Mouse (Mus musculus) brain, embryonic 14.5 days (tissue): Measurements from ENCODE around the gene Aplp1. TPM values are rescaled to one million over a fixed set of nuclear protein-coding genes. Genes with fewer than 3 reads are reported as not detected.

Experiments used
- DNase-seq: peaks from one replicate; pipeline ENCODE4 v3.0.0-alpha.2; 2011; ENCODE audit warnings: low read depth
- CTCF ChIP-seq: fragments of 200-500 bp; IDR thresholded peaks from 2 replicates; pipeline ENCODE4 v1.5.1; 2012; ENCODE audit warnings: inconsistent platforms, mild to moderate bottlenecking, moderate library complexity, borderline replicate concordance; ENCODE audit not compliant: insufficient read depth, insufficient read length; ENCODE audit errors: extremely low read depth
- POLR2A ChIP-seq: fragments of 200-500 bp; IDR thresholded peaks from 2 replicates; pipeline ENCODE4 v1.6.1; 2012; ENCODE audit warnings: mild to moderate bottlenecking, inconsistent platforms, borderline replicate concordance; ENCODE audit not compliant: poor library complexity, insufficient read depth, insufficient read length, severe bottlenecking; ENCODE audit errors: extremely low read depth
- polyA plus RNA-seq: library from polyadenylated mRNA; depleted of rRNA; stranded (reverse); fragments of >200 nt; gene quantifications from 2 replicates; pipeline ENCODE4 v1.2.3, GENCODE M21; 2012; rRNA removed

Aplp1 gene
- polyA plus RNA-seq, 1 experiment = 616 TPM

DNA sequence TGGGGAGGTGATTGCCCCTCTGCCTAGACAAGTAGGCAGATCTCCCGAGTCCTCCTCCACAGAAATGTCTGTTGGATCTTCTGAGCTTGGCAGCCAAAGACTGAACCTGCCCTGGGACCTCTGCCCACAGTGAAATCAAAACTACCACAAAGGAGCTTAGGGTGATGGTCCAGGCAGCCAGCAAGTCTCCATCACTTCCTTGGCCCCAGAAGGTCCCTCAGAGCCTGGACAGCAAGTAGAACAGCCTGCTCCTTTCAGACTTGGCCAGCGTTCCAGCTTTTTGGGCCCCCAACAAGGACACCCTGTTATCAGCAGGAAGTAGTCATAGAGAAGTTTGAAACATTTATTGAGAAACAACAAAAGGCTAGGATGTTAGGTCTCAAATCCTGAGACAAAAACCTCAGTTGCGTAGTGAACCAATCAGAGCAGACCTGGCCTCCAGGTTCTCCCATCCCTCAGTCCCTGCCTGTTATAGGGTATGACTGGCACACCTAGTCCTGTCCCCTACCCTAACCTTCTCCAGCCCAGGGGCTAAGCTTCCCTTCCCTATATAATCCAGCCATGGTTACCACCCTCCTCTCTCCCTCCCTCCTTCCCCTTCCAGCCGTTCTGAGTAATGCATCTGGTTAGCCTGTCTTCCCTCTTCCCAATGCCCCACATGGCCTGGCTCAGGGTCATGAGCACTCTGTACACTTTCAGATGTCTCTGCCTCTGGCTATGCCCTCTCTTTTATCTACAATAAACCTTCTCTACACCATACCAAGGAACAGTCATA lies 52.4 kb downstream of the Aplp1 start:
- TF ChIP-seq CTCF = no peak
- no peak for TF ChIP-seq POLR2A

More for the DNA sequence above, 52.4 kb downstream of the Aplp1 start:
- no peak for DNase-seq

Other genes starting within 250 kb of the Aplp1 start
- 298 and 304 TPM in 2 replicates for gene Capns1, start 246.7 kb downstream of the Aplp1 start, polyA plus RNA-seq
- 245 and 362 TPM in 2 replicates for gene Polr2i, start 213.6 kb downstream of the Aplp1 start, polyA plus RNA-seq
- 177 and 180 TPM in 2 replicates for gene Tbcb, start 213.3 kb downstream of the Aplp1 start, polyA plus RNA-seq
- 0.12 and 0.14 TPM in 2 replicates for gene Ovol3, start 209.8 kb downstream of the Aplp1 start, polyA plus RNA-seq
- 0.11 and 0.12 TPM in 2 replicates for gene Thap8, start 165.4 kb downstream of the Aplp1 start, polyA plus RNA-seq
- 15.2 and 26.2 TPM in 2 replicates for gene Wdr62, start 165.1 kb downstream of the Aplp1 start, polyA plus RNA-seq
- gene Clip3, start 153.8 kb downstream of the Aplp1 start, polyA plus RNA-seq = 233 and 314 TPM in 2 replicates
- 131 and 198 TPM in 2 replicates for gene Alkbh6, start 136.8 kb downstream of the Aplp1 start, polyA plus RNA-seq
- gene Syne4, start 130.7 kb downstream of the Aplp1 start, polyA plus RNA-seq = 28.5 and 36.3 TPM in 2 replicates
- gene E130208F15Rik, start 123.8 kb downstream of the Aplp1 start, polyA plus RNA-seq = 0.36 and 0.37 TPM in 2 replicates
- gene Sdhaf1, start 121.6 kb downstream of the Aplp1 start, polyA plus RNA-seq = 17.6 and 24.7 TPM in 2 replicates
- 29.1 and 39.2 TPM in 2 replicates for gene Lrfn3, start 82.8 kb downstream of the Aplp1 start, polyA plus RNA-seq
- gene Tyrobp, start 31.8 kb downstream of the Aplp1 start, polyA plus RNA-seq = 21.7 and 27.8 TPM in 2 replicates
- gene Hcst, start 25.7 kb downstream of the Aplp1 start, polyA plus RNA-seq = 0.90 and 1.4 TPM in 2 replicates
- 2.3 and 3.6 TPM in 2 replicates for gene Nfkbid, start 23.8 kb downstream of the Aplp1 start, polyA plus RNA-seq
- 0.85 and 3.3 TPM in 2 replicates for gene Kirrel2, start 12.2 kb upstream of the Aplp1 start, polyA plus RNA-seq
- 1.2 and 3.2 TPM in 2 replicates for gene Nphs1, start 12.8 kb upstream of the Aplp1 start, polyA plus RNA-seq
- 0.05 and 0.26 TPM in 2 replicates for gene Prodh2, start 48.1 kb upstream of the Aplp1 start, polyA plus RNA-seq
- 241 and 276 TPM in 2 replicates for gene Arhgap33, start 89.5 kb upstream of the Aplp1 start, polyA plus RNA-seq
- 8.4 and 8.7 TPM in 2 replicates for gene Hspb6, start 106.6 kb upstream of the Aplp1 start, polyA plus RNA-seq
- 24.1 and 27.9 TPM in 2 replicates for gene Proser3, start 106.8 kb upstream of the Aplp1 start, polyA plus RNA-seq
- gene Lin37, start 114.3 kb upstream of the Aplp1 start, polyA plus RNA-seq = 45.1 and 53.9 TPM in 2 replicates
- gene U2af1l4, start 117.8 kb upstream of the Aplp1 start, polyA plus RNA-seq = 69.3 and 95.4 TPM in 2 replicates
- 4.9 and 8.7 TPM in 2 replicates for gene Gm49396, start 117.8 kb upstream of the Aplp1 start, polyA plus RNA-seq
- 102 and 154 TPM in 2 replicates for gene Psenen, start 118.1 kb upstream of the Aplp1 start, polyA plus RNA-seq
- gene Igflr1, start 119.9 kb upstream of the Aplp1 start, polyA plus RNA-seq = 6.5 and 8.7 TPM in 2 replicates
- 69.7 and 72.2 TPM in 2 replicates for gene Kmt2b, start 143.2 kb upstream of the Aplp1 start, polyA plus RNA-seq
- gene Zbtb32, start 153.4 kb upstream of the Aplp1 start, polyA plus RNA-seq = 0.37 and 0.47 TPM in 2 replicates
- gene Upk1a, start 167.3 kb upstream of the Aplp1 start, polyA plus RNA-seq = 2.7 and 3.9 TPM in 2 replicates
- 823 and 962 TPM in 2 replicates for gene Cox6b1, start 180.6 kb upstream of the Aplp1 start, polyA plus RNA-seq
- not detected in 2 replicates for gene Etv2, start 190.3 kb upstream of the Aplp1 start, polyA plus RNA-seq
- gene Rbm42, start 204.8 kb upstream of the Aplp1 start, polyA plus RNA-seq = 91.6 and 103 TPM in 2 replicates
- 21.9 and 36.6 TPM in 2 replicates for gene Haus5, start 219.5 kb upstream of the Aplp1 start, polyA plus RNA-seq
- gene Pmis2, start 226.1 kb upstream of the Aplp1 start, polyA plus RNA-seq = not detected in 2 replicates